Mouse (Mus musculus) liver, adult (tissue): ENCODE data around the gene Brms1l.

ENCODE experiments used
- GATA4 ChIP-seq: IDR thresholded peaks from 2 replicates; pipeline ENCODE4 v1.6.1; 2014; ENCODE audit warnings: mild to moderate bottlenecking, low read length; ENCODE audit not compliant: insufficient replicate concordance

Brms1l gene

DNA sequence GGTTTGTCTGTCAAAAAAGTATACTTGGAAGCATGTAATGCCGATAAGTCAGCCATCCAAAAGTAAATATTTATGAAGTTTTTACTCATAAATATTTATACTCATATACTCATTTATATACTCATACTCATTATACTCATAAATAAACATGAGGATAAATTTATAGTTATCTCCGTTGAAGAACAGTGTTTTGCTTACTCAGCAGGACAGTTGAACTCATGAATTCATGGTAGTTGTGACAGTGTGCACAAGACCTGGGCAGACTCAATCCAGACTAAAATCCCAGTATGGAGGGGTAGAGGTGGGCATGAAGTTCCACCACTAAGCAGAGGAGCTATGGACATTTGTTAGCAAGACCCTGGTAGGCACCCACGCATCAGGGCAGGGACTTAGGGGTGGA is 1.4 kb downstream of the Brms1l start:
- no peak for TF ChIP-seq GATA4

DNA sequence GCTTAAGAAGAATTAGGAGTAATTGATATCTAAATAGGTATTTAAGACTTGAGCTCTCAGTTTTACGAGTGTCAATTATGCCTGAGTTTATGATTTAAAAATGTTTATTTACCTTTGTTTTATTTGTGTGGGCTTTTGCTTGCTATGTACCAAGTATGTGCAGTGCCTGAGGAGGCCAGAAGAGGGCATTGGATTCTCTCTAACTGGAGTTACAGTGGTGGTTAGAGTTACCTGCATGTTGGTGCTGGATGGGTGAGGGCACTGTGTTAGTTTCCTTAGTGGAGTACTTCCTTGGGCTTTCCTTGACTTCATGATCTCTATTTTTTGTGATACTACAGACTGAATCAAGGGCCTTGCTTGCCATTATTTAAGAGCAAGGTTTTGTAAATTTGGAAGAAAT is 10.6 kb downstream of the Brms1l start:
- TF ChIP-seq GATA4: no peak

DNA sequence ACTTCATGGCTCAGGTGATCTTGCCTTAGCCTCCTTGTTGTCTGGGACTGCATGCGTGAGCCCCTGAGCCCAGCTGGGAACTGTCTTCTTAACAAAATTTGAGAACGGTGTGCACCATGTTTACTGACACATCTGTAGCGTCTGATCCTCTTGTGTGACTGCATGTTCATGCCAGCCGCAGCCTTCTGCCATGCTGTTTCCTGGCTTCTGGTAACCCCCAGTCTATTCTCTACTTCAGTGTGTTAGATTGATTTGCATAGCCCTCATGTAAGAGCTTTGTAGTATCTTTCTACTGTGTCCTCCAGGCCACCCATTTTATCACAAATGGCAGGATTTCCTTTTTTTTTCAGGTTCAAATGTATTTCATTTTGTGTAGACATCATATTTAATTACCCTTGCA is 11.7 kb downstream of the Brms1l start:
- TF ChIP-seq GATA4: no peak

DNA sequence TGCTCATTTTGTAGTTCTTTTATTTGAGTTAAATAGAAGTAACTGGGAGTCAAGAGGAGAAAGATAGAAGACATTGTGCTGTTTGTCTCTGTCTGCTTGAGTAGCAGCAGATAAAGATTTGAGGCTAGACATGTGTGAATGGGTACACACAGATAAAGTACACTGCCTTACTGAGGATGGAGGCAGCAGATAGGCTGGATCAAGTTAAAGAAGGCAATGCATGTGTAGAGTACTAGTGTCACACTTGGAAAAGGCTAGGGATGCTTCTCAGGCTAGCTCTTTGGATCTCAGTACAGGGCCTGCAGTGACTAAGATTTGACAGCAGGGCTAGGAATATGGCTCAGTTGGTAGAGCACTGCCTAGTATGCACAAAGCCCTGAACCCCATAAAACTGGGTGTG is 14.5 kb downstream of the Brms1l start:
- no peak for TF ChIP-seq GATA4

DNA sequence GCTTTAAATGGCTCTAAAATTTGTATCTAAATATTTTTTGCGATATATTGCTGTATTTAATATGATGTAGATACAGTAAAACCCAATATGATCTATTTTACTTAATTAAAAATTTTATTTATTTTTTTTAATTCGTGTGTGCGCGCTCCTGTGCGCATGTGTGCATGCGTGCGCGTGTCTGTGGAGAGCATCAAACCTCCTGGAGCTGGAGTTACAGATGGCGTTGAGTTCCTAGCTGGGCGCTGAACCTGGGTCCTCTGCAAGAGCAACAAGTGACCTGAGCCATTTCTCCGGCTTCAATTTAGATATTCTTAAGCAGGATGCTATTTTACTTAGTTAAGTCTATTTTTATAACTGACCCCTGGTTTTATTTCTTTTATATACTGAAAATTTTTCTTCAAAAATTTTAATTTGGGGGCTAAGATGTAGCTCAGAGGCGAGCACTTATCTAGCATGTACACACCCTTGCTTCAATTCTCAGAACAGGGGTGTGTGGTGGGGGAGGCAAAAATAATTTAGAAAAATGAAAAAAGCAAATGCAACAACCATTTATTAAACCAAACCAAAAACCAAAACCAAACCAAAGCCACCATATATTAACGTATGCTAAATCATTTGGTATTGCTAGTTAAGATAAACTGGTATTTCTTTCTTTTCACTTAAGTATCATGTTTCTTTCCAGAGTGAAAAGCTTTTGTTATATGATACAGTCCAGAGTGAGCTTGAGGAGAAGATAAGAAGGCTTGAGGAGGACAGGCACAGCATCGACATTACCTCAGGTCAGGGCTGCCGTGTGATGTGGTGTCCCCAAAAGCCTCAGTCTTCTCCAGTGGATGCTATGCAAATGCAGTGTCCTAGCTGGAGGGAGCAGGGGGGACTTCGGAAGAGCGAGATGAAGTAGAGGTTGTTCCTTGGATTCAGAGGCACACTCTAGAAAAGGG is 23.6 kb downstream of the Brms1l start:
- no peak for TF ChIP-seq GATA4

DNA sequence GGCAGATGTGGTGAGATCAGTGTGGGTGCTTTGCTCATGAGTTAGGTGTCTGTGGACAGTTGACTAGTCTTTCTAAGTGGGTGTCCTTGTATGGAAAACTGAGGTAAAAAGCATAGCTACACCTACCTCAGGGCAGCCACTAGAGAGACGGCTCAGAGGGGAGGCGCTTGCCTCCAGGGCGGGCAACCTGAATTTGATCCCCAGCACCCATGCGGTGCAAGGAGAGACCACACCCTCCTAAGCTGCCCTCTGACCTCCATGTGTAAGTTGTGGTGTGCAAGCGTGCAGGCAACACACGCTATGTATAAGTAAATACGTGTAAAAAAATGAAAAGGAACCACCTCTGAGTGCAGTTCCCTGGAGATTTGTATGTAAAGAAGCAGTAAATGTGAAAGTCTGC is 24.5 kb downstream of the Brms1l start:
- TF ChIP-seq GATA4: no peak

DNA sequence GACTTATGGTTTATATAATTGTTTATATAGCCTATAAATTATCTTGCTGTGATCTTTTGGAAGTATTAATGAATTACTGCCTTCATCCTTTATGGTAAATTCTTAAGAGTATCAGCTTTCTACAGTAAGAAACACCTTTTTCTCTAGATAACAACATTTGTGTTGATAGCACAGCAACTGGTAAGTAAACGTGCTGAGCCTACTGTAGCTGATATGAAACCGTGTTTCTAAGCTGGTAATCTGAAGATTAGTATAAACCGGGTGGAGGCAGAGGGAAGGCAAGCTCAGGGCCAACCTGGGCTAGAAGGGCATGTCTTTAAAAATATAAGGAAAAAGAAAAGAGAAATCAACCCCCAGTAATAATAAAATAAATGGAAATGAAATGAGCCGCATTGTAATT is 31.6 kb downstream of the Brms1l start:
- TF ChIP-seq GATA4: no peak

DNA sequence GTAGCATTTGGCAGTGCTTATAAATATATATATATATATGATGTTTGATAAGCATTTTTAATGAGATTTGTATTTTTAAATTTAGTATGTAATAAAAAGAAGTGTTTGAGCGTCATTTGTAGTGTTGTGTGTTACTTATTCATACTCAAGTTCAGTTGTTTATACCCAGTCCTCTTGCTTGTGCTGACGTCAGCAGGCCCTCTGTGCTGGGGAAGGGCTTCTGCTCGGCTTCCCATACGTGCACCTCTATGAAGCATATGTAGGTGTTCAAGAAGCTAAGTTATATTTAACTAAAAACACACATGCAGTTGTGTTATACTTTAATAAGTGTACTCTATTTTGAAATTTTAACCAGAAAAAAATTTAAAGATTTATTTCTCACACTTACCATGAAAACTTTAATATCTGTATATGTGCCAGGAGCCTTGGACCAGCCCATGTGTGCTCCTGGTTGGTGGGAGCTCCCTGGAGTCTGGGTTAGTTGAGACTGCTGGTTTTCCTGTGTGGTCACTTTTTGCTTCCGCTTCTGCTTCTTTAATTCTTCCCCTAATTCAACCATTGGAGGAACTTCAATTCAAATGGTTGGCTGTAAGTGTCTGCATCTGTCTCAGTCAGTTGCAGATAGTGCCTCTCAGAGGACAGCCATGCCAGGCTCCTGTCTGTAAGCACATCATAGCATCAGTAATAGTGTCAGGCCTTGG is 33.6 kb downstream of the Brms1l start:
- no peak for TF ChIP-seq GATA4

DNA sequence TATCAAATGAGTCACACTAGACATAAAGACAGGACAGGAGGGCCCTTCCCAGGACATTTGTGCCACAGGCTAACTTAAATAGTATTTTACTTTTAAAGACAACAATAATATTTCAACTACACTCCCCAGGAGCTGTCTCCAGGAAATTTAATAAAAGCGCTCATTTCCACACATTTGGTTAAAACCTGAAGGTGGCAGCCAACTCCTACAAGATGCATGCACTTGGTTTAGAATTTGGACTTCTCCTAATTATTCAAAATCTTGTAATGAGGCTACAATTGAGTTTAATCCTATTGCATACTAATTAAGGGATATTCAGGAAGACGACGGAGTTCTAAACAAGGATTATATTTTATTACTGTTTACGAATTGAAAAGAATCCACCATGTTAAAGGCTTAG is 49.3 kb downstream of the Brms1l start:
- no peak for TF ChIP-seq GATA4

DNA sequence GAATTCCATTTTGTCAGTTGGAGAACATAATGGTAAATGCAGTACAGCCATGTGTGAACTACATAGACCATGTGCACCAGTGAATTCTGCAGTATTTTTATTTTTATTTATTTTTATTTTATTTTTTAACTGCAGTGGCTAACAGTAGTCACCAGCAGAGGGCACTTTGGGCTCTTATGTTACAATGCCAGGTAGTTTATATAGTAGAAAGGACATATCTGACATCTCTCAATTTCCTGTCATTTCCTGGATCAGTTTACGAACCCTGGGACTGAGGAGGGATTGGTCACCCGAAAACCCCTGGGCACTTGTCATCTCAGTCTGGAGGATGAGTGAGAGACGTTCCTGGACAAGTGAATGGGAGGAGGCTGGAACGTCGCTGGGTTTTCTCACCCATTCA is 52.4 kb downstream of the Brms1l start:
- TF ChIP-seq GATA4: no peak

DNA sequence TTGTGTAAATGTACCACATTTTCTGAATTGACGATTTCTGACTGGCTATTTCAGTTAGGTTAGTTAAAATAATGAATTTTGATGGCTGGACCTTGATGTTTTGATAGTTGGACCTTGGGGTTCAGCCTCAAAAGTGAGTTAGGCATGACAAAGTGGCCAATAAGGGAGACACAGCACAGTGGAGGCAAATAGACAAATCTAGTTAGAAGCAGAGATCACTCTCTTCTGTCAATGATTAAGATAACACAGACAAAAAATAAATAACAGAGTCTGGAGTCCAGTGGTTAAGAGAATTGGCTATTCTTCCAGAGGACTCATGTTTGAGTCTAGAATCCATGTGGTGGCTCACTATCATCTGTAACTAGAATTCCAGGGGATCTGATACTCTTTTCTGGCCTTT is 68.7 kb downstream of the Brms1l start:
- peak; percentile 40; the same call in 1 of the 2 replicates for TF ChIP-seq GATA4

DNA sequence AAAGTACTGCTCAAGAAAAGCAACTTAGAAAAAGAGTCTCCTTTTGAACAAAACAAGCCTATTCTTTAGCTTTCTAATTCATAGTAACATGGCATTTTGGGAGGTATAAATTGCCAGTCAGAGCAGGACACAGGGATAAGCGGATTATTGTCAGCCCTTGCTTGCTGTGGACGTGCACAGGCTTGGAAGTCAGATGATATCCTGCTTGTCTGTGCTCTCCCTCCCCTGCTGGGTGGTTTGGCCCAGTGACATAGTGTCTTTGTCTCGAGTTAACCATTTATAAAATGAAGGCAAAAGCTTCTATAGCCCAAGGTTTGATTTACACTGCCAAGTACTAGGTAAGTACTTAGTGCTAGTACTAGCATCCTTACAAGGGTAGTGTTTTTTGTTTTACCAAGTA is 76.0 kb downstream of the Brms1l start:
- TF ChIP-seq GATA4: no peak

DNA sequence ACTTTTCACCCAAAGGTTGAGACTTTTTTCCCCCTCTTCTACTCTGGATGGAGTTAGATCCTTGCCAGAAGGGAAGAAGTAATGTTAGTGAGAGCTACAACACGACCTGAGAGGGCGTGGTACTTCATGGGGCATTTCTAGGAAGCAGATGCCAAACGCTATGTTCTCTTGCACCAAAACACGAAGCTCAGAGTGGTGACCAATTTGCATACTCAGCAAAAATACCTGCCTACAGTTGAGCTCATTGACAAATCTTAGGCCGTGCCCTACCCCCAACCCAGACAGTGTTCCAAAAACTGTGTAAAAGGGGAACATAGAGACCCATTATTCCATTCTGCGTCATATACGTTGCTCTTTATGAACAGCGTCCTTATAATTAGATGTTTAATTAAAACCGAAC is 77.1 kb downstream of the Brms1l start:
- no peak for TF ChIP-seq GATA4

DNA sequence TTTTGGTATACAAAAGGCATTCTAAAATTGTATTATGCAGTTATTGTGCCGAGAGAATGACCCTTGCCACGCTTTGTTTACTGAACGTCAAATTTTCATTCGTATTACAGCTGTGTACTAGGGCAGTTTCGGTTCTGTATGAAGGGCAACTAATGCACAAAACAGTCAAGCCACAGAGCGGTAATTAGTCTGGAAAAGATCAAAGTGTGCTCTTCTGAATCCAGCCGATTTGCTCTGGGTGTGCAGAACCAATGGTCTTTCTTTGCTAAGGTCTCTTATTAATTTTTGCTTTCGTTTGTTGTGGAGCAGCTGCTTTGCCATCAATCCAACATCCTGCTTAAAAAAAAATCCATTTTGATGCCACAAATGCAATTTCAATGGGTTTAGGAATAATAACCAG is 80.1 kb downstream of the Brms1l start:
- no peak for TF ChIP-seq GATA4

DNA sequence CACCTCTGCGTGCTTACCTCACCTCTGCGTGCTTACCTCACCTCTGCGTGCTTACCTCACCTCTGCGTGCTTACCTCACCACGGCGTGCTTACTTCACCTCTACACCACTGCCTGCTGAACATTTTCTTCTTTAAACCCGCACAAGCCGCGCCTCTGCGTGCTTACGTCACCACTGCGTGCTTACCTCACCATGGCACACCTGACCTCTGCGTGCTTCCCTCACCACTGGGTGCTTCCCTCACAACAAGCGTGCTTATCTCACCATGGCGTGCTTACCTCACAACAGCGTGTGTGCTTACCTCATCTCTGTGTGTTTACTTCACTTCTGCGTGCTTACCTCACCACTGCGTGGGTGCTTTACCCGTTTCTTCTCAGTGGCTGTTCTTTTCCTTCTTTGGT is 80.9 kb downstream of the Brms1l start:
- no peak for TF ChIP-seq GATA4
